20 mouse cellular contexts compared by ENCODE assay signal in genomic region chr11:113333535-113333934, GRCm38 (mm10).
DNase-seq lines count a peak whose midpoint lies in the region; ATAC-seq and TF ChIP-seq lines count a peak whose summit lies in the region.
"Had no signal": no experiment of that assay in that cellular context is flagged by ENCODE, and none has a peak within 500 bp of the region (broad histone marks: within the 10 kb centered on the region; RNA-seq: fewer than 3 reads in every experiment).

No protein-coding gene starts in this region.

- no peak overlapping the region for H3K4me3 ChIP-seq in forebrain, embryonic 10.5 days
- no peak overlapping the region for H3K4me3 ChIP-seq in forebrain, embryonic 15.5 days
- H3K4me3 ChIP-seq in left cerebral cortex, adult 2 months = no peak overlapping the region
- H3K4me3 ChIP-seq: embryonic facial prominence, embryonic 13.5 days; heart, embryonic 15.5 days; hindbrain, embryonic 15.5 days had no signal

- DNase-seq in forebrain, embryonic 10.5 days (ENCODE audit: extremely low spot score, low spot score) = no peak
- DNase-seq in left cerebral cortex, adult 2 months (ENCODE audit: extremely low spot score in 1 of 2, low spot score in 2 of 2) = no peak
- DNase-seq in left cerebral cortex, adult 9 months (ENCODE audit: low spot score in 2 of 2) = no peak
- peak; percentile 47 for DNase-seq in ES-CJ7 (ENCODE audit: low read depth, low spot score)
- DNase-seq in natural killer cell, adult 2 months (ENCODE audit: low spot score in 2 of 2) = no peak
- no peak for DNase-seq in lung, postnatal 10 days
- DNase-seq: adrenal gland, adult 2 months; adrenal gland, postnatal 25 days; cerebellum, adult 8-10 months; cerebellum, postnatal 14 days; heart, adult 18-20 months; heart, postnatal 14 days; kidney, adult 2 months had no signal

- ATAC-seq in forebrain, embryonic 15.5 days (replicated peaks) = no peak
- ATAC-seq: intestine, embryonic 16.5 days had no signal

- WGBS in forebrain, embryonic 10.5 days = 38% methylated on average over 9 of the region's 9 CpGs
- WGBS in forebrain, embryonic 15.5 days = 21% methylated on average over 9 of the region's 9 CpGs

- peaks cover 42% of the 10 kb centered on the region for H3K4me1 ChIP-seq in forebrain, embryonic 10.5 days
- 0 out of 2 replicates have a peak, but pooled peaks cover 5% of the 10 kb centered on the region for H3K4me1 ChIP-seq in forebrain, embryonic 15.5 days

- no peak overlapping the region for H3K4me2 ChIP-seq in forebrain, embryonic 15.5 days (replicated peaks)
- H3K4me2 ChIP-seq: embryonic facial prominence, embryonic 13.5 days; heart, embryonic 11.5 days; heart, embryonic 15.5 days; hindbrain, embryonic 15.5 days had no signal

- intact Hi-C loops in left cerebral cortex, adult 2 months (cut with DNase I) = no loop called here

- no peaks in the 10 kb centered on the region; the same call in 1 of the 2 replicates for H3K9me3 ChIP-seq in forebrain, embryonic 10.5 days
- H3K9me3 ChIP-seq in forebrain, embryonic 15.5 days = no peaks in the 10 kb centered on the region
- H3K9me3 ChIP-seq: embryonic facial prominence, embryonic 13.5 days; heart, embryonic 15.5 days; hindbrain, embryonic 15.5 days had no signal

- H3K9ac ChIP-seq in forebrain, embryonic 15.5 days (replicated peaks) = no peak overlapping the region
- H3K9ac ChIP-seq: embryonic facial prominence, embryonic 13.5 days; heart, embryonic 15.5 days; hindbrain, embryonic 15.5 days had no signal

- H3K36me3 ChIP-seq in forebrain, embryonic 10.5 days (replicated peaks) = no peaks in the 10 kb centered on the region
- no peaks in the 10 kb centered on the region for H3K36me3 ChIP-seq in forebrain, embryonic 15.5 days
- H3K36me3 ChIP-seq: embryonic facial prominence, embryonic 13.5 days; heart, embryonic 15.5 days; hindbrain, embryonic 15.5 days had no signal

- no peak for TF ChIP-seq CTCF in left cerebral cortex, adult 2 months (IDR thresholded peaks at IDR 0.05)

- peak overlapping the region; percentile 63; the same call in 1 of the 2 replicates for H3K27ac ChIP-seq in forebrain, embryonic 10.5 days
- no peak overlapping the region for H3K27ac ChIP-seq in forebrain, embryonic 15.5 days (replicated peaks)
- H3K27ac ChIP-seq in left cerebral cortex, adult 2 months = peak overlapping the region; percentile 50; the same call in 1 of the 2 replicates
- H3K27ac ChIP-seq: embryonic facial prominence, embryonic 13.5 days; heart, embryonic 15.5 days; hindbrain, embryonic 15.5 days had no signal

- peaks cover 26% of the 10 kb centered on the region for H3K27me3 ChIP-seq in forebrain, embryonic 10.5 days (ENCODE audit: poor library complexity, severe bottlenecking)
- H3K27me3 ChIP-seq in forebrain, embryonic 15.5 days = no peaks in the 10 kb centered on the region
- H3K27me3 ChIP-seq: CH12.LX; embryonic facial prominence, embryonic 13.5 days; heart, embryonic 15.5 days; hindbrain, embryonic 15.5 days had no signal
